Mouse (Mus musculus): Measurements from ENCODE around the gene Crcp. TPM values are rescaled to one million over a fixed set of nuclear protein-coding genes. Genes with fewer than 3 reads are reported as not detected.

Gene Crcp
- total RNA-seq, 4 experiments from 2014 or later: 44.8 to 48.3 (median 47.7) TPM

- no peak for DNase-seq
Observed at GRCm38 (mm10) chr5:130097837-130098236, 68.7 kb downstream of the Crcp start.

GRCm38 (mm10) chr5:130101724-130102123, 72.6 kb downstream of the Crcp start:
- no peak for DNase-seq

GRCm38 (mm10) chr5:130109348-130109747, 80.3 kb downstream of the Crcp start:
- DNase-seq: no peak

Other genes starting within 250 kb of the Crcp start
- gene Psph, start 241.8 kb upstream of the Crcp start, total RNA-seq (2022): 10 to 100 TPM; 19.7 to 25.4 (median 22.5) TPM
- 10 to 100 TPM; 30.2 to 69.8 (median 54.5) TPM for gene Sumf2, start 182.3 kb upstream of the Crcp start, total RNA-seq (2022)
- 1,000 to 10,000 TPM in 1 of 4 experiments, 100 to 1,000 TPM in 3; 716 to 1,044 (median 882) TPM for gene Chchd2, start 141.8 kb upstream of the Crcp start, total RNA-seq (2022)
- 1 to 10 TPM; 1.5 to 3.3 (median 2.0) TPM for gene Zbed5, start 133.6 kb upstream of the Crcp start, total RNA-seq (2022)
- gene Phkg1, start 130.7 kb upstream of the Crcp start, total RNA-seq (2022): 1 to 10 TPM in 3 of 4 experiments, under 1 TPM in 1; 0.49 to 2.6 (median 1.1) TPM
- 1 to 10 TPM; 3.3 to 7.2 (median 5.0) TPM for gene Nupr1l, start 120.8 kb upstream of the Crcp start, total RNA-seq (2022)
- gene Vkorc1l1, start 87.3 kb upstream of the Crcp start, total RNA-seq (2022): 10 to 100 TPM; 29.2 to 38.6 (median 34.6) TPM
- gene Gusb, start 26.2 kb upstream of the Crcp start, total RNA-seq (2022): 10 to 100 TPM; 57.5 to 75.2 (median 68.5) TPM
- gene Asl, start within 50 bp of the Crcp start, total RNA-seq (2022): 100 to 1,000 TPM; 137 to 158 (median 148) TPM
- 10 to 100 TPM; 46.9 to 86.8 (median 67.7) TPM for gene Tpst1, start 44.0 kb downstream of the Crcp start, total RNA-seq (2022)
- gene Kctd7, start 115.6 kb downstream of the Crcp start, total RNA-seq (2022): 10 to 100 TPM; 14.5 to 19.6 (median 17.4) TPM
- 10 to 100 TPM; 32.0 to 53.7 (median 39.0) TPM for gene Rabgef1, start 142.5 kb downstream of the Crcp start, total RNA-seq (2022)
- 10 to 100 TPM; 69.6 to 86.9 (median 75.6) TPM for gene Tmem248, start 187.8 kb downstream of the Crcp start, total RNA-seq (2022)
- gene Sbds, start 226.2 kb downstream of the Crcp start, total RNA-seq (2022): 100 to 1,000 TPM; 101 to 115 (median 106) TPM
- 10 to 100 TPM; 34.0 to 36.4 (median 35.7) TPM for gene Tyw1, start 226.3 kb downstream of the Crcp start, total RNA-seq (2022)